12 mouse cellular contexts compared by ENCODE assay signal in genomic region chr4:117477401-117477800, GRCm38 (mm10). TPM values are rescaled to one million over a fixed set of nuclear protein-coding genes. Genes with fewer than 3 reads are reported as not detected.
DNase-seq lines count a peak whose midpoint lies in the region; ATAC-seq and TF ChIP-seq lines count a peak whose summit lies in the region.
"Had no signal": no experiment of that assay in that cellular context is flagged by ENCODE, and none has a peak within 500 bp of the region (broad histone marks: within the 10 kb centered on the region; RNA-seq: fewer than 3 reads in every experiment).

No protein-coding gene starts in this region.

- no peaks in the 10 kb centered on the region for H3K9me3 ChIP-seq in megakaryocyte, embryonic 14.5 days
- H3K9me3 ChIP-seq in liver, embryonic 13.5 days (replicated peaks) = no peaks in the 10 kb centered on the region

- no peak for TF ChIP-seq CTCF in gastrocnemius, adult 2 months (IDR thresholded peaks at IDR 0.05)
- no peak for TF ChIP-seq CTCF in heart, adult 2 months (IDR thresholded peaks at IDR 0.05)

- intact Hi-C loops in gastrocnemius, adult 2 months (cut with DNase I) = no loop called here
- intact Hi-C loops in heart, adult 2 months (cut with DNase I) = no loop called here

- H3K4me3 ChIP-seq in gastrocnemius, adult 2 months = no peak overlapping the region
- peak overlapping the region; percentile 55 for H3K4me3 ChIP-seq in megakaryocyte, embryonic 14.5 days (replicated peaks)
- H3K4me3 ChIP-seq in liver, embryonic 13.5 days (replicated peaks) = peak overlapping the region; percentile 29
- H3K4me3 ChIP-seq in heart, adult 2 months = no peak overlapping the region

- no peak for TF ChIP-seq POLR2A in heart, adult 2 months (IDR thresholded peaks at IDR 0.05; ENCODE audit: insufficient read depth, low read depth, low read length)

- H3K36me3 ChIP-seq in megakaryocyte, embryonic 14.5 days (replicated peaks; ENCODE audit: low read length) = no peaks in the 10 kb centered on the region
- H3K36me3 ChIP-seq in liver, embryonic 13.5 days = no peaks in the 10 kb centered on the region
- no peaks in the 10 kb centered on the region for H3K36me3 ChIP-seq in heart, adult 2 months (ENCODE audit: control insufficient read depth, insufficient read depth, low read length)

- 23% methylated on average over 5 of the region's 5 CpGs for WGBS in liver, embryonic 13.5 days (ENCODE audit: insufficient replicate concordance)
- 70% methylated on average over 5 of the region's 5 CpGs for WGBS in heart, adult 2 months

- no peaks in the 10 kb centered on the region for H3K79me2 ChIP-seq in heart, adult 2 months (replicated peaks; ENCODE audit: control insufficient read depth, insufficient read depth, low read length)

- peak overlapping the region; percentile 59 for H3K4me2 ChIP-seq in liver, embryonic 13.5 days

- DNase-seq in gastrocnemius, adult 2 months = peak; percentile 31
- no peak for DNase-seq in gastrocnemius, adult 18-20 months (ENCODE audit: low spot score)
- DNase-seq in B cell, adult 2 months = peak; percentile 44 to 55
- DNase-seq in liver, embryonic 13.5 days = no peak
- no peak for DNase-seq in embryo, embryonic 10.5 days (ENCODE audit: low spot score)
- DNase-seq in heart, adult 2 months = no peak
- DNase-seq: adrenal gland, postnatal 36 days; cerebellum, adult 11-12 months; embryo, embryonic 11 days; lung, postnatal 10 days had no signal

- H3K9ac ChIP-seq in liver, embryonic 13.5 days = peak overlapping the region; percentile 53
- H3K9ac ChIP-seq in heart, adult 2 months (ENCODE audit: low read depth, low read length) = no peak overlapping the region

- no peak for TF ChIP-seq EP300 in heart, adult 2 months (IDR thresholded peaks at IDR 0.05; ENCODE audit: insufficient read depth, low read depth, low read length)

- peaks cover 88% of the 10 kb centered on the region for H3K4me1 ChIP-seq in megakaryocyte, embryonic 14.5 days
- H3K4me1 ChIP-seq in liver, embryonic 13.5 days (replicated peaks) = peaks cover 100% of the 10 kb centered on the region
- H3K4me1 ChIP-seq in heart, adult 2 months (ENCODE audit: control insufficient read depth, insufficient read depth, low read length) = peaks cover 11% of the 10 kb centered on the region

- no peak for ATAC-seq in megakaryocyte, adult 5-6 weeks (ENCODE audit: poor library complexity, severe bottlenecking)
- no peak for ATAC-seq in liver, embryonic 13.5 days (ENCODE audit: low read depth)

- peaks cover 51% of the 10 kb centered on the region for H3K27me3 ChIP-seq in megakaryocyte, embryonic 14.5 days (replicated peaks)
- H3K27me3 ChIP-seq in liver, embryonic 13.5 days = no peaks in the 10 kb centered on the region
- no peaks in the 10 kb centered on the region for H3K27me3 ChIP-seq in heart, adult 2 months (ENCODE audit: control insufficient read depth, insufficient read depth, low read length)

- H3K27ac ChIP-seq in gastrocnemius, adult 2 months = no peak overlapping the region
- peak overlapping the region; percentile 92 for H3K27ac ChIP-seq in liver, embryonic 13.5 days
- no peak overlapping the region for H3K27ac ChIP-seq in heart, adult 2 months

RNA-seq across cellular contexts. Expression of gene Rnf220, which starts 19.5 kb away (rescaled TPM):
- 10 to 100 TPM; 50.2 to 51.4 TPM for total RNA-seq in gastrocnemius, adult 2 months (2021)
- 10 to 100 TPM; 44.2 to 50.8 TPM for total RNA-seq in gastrocnemius, adult 18-20 months (2021)
- 37.4 and 38.2 TPM in 2 replicates for polyA plus RNA-seq in megakaryocyte, embryonic 14.5 days (2012; ENCODE audit: insufficient read depth, low replicate concordance)
- total RNA-seq in megakaryocyte, adult 5-6 weeks (2015) = 38.7 and 40.6 TPM in 2 replicates
- total RNA-seq in megakaryocyte, adult 5-6 weeks (2017) = 76.7 and 84.3 TPM in 2 replicates
- polyA plus RNA-seq in liver, embryonic 13.5 days (2015; fragmentation: Nextera tagmentation; extraction: Ambion mirVana) = 31.6 and 34.2 TPM in 2 replicates
- 10 to 100 TPM; 32.3 to 33.2 TPM for total RNA-seq in heart, adult 2 months (2021)
- 41.4 and 58.5 TPM in 2 replicates for polyA plus RNA-seq in heart, adult 2 months (2012; rRNA removed)

Comparison
In these comparisons a context has a peak if more than half of its experiments do, and no peak if none do; other contexts are left out.
1. DNase-seq: peak in gastrocnemius, adult 2 months (single experiment) and B cell, adult 2 months (2 of 2); none in gastrocnemius, adult 18-20 months (single experiment), liver, embryonic 13.5 days (single experiment), embryo, embryonic 10.5 days (single experiment) and heart, adult 2 months (0 of 2).
2. H3K4me3 ChIP-seq: peak in megakaryocyte, embryonic 14.5 days (single experiment) and liver, embryonic 13.5 days (single experiment); none in gastrocnemius, adult 2 months (single experiment) and heart, adult 2 months (single experiment).